Mouse (Mus musculus) embryo, embryonic 11 days (tissue): ENCODE data around the gene Tom1l2.

Experiments used
- DNase-seq: peaks from one replicate; pipeline ENCODE4 v3.0.0-alpha.2; 2015

Gene Tom1l2

DNA sequence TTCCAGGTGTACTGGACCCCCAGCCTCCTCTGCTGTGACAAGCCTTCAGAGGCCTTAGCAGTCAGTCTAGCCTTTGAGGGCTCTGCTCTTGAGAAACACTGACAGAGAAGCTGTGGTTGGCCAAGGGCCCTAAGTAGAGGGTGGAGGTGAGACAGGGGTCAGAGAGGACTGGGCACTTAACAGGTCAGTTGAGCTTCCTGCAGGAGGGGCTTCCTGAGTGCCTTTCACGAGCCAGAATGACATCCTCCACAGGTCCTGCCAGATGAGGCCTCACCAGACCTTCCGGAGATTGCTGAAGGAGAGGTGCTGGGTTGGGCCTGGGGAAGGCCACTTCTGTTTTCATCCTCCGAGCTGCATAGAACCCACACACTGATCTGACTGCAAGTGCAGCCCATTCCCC lies 124.2 kb downstream of the Tom1l2 start:
- no peak for DNase-seq

DNA sequence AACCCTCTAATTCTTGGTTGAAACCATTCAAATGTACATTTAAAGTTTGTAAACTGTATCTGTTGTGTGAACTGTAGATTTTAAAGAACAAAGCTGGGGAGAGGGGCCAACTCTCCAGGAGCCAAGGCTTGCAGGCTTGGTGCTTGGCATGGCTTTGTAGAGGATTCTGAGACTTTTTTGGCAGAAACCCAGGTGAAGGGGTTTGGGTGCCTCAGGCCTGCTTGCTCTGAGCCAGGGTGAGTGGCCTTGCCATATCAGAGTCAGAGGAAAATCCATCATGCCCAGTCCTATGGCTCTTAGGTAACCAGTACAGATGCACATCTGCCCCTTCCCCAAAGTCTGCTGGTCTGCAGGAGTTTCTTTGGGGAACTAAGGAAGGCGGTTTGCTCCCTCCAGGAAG lies 126.8 kb downstream of the Tom1l2 start:
- no peak for DNase-seq

DNA sequence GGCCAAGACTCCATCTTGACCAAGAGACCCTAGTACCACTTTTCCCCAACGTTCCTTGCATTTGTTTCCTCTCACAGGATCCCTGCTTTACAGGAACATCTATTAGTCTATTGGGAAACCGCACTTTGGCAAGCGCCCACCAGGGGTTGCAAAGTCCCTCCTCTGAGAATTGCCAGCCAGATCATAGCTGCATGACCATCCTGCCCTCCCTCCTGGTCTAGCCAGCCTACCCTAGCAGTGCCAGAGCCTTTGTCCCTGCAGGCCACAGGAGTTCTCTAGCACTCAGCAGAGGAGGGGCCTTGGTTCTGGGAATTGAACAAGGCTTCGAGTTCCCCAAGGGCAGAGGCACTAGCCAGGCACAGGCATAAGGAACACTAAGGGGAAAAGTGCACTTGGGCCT lies 128.0 kb downstream of the Tom1l2 start:
- no peak for DNase-seq

DNA sequence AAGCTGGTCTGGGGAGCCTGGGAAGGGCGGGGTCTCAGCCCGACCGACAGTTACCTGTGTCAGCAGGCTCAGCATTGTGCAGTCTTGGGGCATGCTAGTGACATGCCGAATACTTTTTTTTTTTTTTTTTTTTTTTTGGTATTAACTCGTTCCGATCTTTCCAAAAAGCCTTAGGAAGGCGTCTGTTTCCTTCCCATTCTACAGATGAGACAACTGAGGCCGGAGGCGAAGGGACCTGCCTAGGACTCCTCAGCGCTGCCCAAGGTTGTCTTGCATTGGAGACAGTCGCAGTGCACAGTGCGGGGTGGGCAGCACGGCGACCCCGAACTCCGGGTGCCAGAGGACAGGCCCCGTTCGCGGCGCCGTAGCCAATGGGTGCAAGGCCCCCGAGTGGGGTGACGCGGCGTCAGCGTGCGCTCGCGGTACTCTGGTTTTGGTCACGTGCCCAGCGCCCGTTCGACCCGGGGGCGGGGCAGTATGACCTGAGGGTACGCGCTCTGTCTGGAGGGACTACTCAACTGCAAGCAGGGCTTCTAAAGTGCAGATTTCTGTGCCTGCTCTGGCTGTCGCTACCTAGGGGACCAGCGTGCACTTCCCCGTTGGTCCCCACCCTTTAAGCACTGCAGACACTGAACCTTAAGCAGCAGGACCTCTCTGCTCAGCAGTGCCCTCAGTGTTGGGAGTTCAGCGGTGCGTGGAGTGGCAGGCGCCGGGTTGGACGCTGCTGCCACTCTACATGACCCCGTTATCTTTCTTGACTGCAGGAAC lies 130.1 kb downstream of the Tom1l2 start, which contains the start of gene Srebf1:
Srebf1 (minus strand) TSS at position 113 of the 768 bp plus-strand sequence.
- peak; percentile 91 for DNase-seq

DNA sequence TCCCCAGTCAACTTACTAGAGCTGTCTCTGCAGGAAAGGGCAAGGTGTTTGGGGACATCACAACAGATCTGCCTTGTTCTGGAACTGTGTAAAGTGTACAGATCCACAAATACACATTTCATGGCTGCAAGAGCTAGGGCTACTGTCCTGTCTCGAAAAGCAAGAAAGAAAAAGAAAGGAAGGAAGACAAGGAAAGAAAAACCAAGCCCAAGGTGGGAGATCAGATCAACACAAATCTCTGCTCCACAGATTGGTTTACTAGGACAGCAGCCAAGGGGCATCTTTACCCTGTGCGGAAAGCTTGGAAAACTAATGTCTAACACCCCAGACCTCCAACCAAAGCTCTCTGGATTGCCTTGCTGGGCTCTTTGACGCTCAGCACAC lies 130.6 kb downstream of the Tom1l2 start:
- no peak for DNase-seq

DNA sequence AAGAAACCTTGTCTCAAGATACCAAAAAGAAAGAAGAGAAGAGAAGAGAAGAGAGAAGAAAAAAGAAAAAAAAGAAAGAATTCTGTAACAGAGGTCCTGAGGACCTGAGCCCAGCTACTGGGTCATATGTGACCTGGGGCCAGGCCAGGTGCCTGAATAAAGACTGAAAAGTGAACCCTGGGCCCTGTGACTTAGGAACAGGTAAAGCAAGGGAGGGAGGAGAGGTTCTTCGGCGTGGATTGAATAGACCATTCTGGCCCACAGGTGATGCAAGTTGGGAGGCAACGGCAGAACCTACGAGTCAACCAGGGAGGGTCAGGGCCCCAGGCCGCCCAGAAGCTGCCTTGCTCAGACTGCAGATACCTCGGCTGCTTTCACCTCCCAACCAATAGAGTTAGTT lies 131.3 kb downstream of the Tom1l2 start:
- no peak for DNase-seq

DNA sequence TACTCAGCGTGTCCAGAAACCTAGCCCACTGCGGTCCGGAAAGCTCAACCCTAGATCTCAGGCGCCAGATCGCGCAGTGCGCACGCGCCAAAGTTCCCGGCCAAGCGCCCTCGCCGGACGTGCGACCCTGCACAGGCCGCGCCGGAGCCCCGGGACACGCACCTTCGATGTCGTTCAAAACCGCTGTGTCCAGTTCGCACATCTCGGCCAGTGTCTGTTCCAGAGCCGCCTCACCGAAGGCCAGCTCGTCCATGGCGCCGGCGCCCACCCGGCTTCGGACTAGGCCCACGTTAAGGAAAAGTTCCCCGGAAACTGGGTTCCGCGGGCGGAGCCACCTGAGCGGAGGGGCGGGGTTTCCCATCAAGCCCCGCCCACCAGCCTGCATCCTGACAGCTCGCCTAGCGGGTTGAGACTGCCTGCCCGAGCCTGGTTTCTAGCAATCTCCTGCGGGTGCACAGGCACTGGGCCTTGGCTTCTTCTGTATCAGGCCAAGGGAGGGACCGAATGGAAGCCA lies 132.4 kb downstream of the Tom1l2 start:
- peak; percentile 95 for DNase-seq

DNA sequence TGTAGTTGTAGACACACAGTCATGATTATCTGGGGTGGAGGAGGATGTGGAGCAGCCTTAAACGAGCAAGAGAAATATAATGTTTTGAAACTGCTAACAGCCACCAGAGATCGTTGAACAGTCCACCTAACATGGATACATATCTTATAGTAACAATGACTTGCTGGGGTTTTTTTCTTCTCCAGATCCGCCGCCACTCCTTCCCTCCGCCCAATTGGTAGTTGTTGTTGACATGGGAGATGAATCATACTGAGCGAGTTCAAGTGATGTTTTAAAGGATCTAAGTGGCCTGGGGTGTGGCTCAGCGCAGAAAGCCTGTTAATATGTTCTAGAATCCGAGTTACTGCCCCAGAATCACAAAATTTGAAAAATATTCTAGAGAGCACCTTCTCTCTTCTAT lies 133.1 kb downstream of the Tom1l2 start:
- DNase-seq, result no peak

DNA sequence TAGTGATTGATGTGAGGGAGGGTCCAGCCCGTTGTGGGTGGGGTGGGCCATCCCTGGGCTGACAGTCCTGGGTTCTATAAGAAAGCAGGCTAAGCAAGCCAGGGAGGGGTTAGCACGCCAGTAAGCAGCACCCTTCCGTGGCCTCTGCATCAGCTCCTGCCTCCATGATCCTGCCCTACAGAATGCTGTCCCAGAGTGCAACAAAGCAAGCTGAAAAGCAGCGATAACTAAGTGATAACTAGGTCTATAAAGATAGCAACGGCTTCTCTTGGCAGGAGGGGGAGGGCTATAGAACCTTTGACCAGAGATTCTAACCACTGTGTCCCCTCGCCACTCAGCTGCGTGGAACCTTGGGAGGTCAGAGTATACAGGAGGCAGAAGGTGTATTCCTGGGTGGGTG lies 135.2 kb downstream of the Tom1l2 start:
- DNase-seq, result no peak

DNA sequence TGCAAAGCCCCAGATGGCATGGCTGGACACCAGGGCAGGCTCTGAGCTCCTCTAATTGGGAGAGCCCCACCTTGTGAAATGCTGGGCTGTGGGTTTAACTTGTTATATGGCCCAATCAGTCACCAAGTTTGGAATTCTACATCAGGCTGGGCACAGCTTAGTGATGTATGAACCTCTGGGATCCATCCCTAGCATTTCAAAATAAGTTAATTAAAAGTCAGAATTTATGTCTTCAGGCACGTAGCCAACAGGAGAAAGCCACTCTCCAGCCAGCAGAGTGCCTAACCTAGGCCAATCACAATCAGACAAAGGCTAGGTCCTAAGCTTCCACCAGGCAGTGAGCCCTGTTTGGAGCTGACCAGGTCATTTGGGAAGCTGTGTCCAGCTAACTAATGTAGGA lies 136.0 kb downstream of the Tom1l2 start:
- DNase-seq, result no peak

DNA sequence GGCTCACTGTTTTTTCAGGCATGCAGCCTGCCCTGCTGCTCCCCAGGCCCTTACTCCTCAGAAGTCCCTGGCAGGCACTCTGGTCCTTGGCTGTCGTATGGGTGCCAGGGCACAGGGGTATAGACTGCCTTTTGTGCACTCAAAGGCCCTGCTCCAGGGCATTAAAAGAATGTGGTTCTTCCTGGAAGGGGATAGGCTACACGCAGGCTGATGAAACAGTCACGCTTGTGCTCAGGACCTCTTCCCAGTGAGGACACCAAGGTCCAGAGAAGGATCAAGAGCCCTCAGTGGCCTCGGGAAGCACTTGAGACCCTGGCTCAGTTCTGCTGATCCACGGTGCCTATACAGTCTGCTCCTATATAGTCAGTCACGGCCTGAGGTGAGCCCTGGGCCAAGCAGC lies 139.4 kb downstream of the Tom1l2 start:
- no peak for DNase-seq

DNA sequence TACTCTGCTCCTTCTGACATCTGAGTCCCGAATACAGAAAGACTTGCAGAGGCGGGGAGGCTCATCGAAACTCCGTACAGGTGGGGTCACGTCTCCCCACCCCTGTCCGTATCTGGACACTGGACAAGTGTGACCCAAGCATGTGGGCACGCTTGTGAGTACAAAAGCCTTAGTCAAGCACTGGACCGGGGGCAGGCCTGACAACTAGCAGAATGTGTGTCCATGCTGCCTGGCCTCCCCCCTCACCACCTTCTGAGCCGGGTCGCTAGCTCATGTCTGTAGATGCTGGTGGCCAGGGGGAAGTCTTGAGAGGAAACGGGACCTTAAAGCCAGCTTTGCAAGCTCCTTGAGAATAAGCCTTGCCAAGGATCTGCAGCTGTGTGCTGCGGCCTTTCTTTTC lies 140.9 kb downstream of the Tom1l2 start:
- no peak for DNase-seq

DNA sequence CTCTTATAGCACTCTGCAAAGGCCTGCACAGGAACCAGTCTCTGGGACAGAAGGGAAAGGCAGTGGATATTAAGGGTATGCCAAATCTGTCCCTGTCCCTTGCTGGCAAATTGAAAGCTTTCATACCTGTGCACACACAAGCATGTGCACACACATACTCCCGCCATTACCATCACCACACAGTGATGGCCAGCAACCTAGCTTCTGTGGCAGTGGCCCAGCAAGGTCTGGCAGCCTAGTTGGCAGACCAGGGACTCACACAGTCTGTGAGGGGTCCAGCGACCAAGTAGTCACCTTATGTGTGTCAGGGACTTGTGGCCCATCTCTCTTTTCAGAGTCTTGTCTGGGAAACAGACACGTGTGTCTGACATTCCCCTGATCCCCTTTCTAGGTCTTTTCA lies 141.6 kb downstream of the Tom1l2 start:
- DNase-seq, result no peak

DNA sequence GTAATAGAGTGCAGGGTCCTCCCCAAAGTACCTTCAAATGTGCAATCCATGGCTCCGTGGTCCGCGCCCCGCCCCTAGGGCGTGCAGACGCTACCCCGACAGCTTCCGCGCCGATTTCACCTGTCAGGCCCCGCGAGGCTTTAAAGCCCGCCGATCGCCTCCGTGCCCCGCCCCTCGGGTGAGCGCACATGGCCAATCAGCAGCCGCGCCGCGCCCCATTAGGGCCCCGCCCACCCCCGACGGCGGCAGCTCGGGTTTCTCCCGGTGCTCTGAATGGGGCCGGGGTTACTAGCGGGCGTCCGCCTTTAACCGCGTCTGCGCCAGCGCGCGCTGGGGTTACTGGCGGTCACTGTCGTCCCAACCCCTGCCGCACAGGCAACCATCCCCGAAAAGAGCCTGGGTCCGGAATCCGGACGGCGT lies 142.4 kb downstream of the Tom1l2 start:
- DNase-seq, result peak; percentile 99

DNA sequence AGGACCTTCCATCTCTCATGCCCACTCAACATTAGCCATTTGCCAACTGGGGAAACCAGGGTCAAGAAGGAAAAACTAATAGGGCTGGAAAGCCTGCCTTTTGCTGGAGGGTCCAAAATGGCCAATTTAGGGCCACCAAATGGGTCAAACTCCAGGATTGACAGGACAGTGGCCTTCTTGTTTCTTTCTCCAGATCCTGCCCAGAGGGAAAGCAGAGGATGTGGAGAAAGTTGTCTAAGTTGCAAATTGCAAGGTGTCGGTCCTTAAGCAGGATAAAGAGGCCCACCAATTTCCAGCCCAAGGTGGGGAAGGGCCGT lies 142.8 kb downstream of the Tom1l2 start:
- DNase-seq, result no peak

DNA sequence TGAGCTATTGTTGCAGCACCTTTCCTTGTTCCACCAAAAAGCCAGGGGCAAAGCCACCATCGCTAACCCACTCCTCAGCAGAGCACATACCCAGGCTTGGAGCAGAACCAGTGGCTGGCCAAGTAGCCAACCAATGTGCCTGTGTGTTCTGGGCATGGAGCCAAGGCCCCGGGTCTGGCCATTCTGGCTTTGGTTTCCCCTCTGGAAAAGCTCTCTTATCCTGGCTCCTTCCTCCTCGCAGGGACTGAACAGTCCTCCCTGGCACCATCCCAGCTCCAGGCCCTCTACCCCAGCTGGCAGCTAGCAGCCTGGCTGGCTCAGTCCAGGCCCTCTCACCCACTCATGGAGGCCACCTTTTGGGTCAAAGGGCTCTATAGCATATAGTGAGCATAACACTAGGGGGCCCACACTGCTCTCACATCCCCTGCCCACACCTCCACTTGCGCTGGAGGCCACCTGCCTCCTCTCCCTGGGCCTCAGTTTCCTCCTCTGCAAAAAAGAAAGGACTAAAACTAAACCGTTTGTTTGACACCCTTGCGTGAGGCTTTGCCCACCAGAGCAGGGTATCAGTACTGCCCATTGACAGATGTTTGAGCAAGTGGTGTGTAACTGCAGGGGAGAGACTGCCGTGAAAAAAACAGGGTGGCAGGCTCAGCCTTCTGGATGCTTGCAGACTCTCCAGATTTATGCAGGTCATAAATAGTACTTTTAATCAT lies 143.3 kb downstream of the Tom1l2 start:
- DNase-seq, result no peak

DNA sequence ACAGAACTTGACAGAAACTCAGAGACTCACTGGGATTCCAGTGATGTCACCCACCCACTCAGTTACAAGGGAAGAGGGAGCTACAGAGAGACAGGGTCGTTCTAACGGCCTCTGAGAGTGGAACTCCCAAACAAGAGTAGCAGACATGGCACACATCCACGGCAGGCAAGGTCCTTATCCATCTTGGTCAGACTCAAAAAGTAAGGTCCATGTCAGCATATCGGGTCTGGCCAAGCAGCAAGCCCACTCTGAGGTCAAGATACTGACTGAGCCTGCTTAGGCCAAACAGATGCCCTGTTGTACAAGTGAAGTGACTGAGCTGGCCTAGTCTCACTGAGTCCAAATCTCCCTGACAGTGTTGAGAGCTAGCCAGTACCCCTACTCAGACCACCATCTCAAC lies 144.0 kb downstream of the Tom1l2 start:
- DNase-seq, result no peak

DNA sequence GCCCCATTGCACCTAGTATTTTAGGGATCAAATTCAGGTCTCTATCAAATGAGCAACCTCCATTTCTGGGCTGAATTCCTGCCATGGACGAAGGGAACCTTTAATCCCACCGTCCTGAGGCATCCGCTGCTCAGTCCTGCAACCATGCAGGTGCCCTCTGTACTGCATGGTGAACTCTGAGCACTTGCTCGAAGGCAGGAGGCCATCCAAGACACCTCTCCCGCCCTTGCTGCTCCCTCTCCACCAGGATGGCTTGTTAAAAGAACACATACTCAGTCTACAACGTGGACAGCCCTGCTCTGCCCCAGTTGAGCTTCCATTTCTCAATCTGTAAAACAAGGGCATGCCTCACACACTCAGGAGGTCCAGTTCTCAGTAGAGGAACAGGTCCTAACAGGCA lies 144.5 kb downstream of the Tom1l2 start:
- DNase-seq, result no peak

DNA sequence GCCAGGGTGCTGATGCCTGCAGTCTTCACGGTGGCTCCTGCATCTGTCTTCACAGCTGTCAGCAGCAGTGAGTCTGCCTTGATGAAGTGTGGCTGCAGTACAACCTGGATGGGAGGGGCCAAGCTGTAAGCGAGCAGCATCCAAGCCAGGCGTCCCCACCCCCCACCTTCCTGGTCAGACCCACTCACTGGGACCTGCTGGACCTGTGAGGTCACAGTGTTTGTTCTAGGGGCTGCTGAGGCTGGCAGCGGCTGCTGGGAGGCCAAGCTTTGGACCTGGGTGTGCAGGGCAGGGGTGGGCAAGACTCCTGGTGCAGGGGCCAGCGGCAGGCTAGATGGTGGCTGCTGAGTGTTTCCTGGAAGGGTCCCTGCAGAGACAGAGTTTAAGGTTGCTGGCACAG lies 146.5 kb downstream of the Tom1l2 start:
- no peak for DNase-seq

DNA sequence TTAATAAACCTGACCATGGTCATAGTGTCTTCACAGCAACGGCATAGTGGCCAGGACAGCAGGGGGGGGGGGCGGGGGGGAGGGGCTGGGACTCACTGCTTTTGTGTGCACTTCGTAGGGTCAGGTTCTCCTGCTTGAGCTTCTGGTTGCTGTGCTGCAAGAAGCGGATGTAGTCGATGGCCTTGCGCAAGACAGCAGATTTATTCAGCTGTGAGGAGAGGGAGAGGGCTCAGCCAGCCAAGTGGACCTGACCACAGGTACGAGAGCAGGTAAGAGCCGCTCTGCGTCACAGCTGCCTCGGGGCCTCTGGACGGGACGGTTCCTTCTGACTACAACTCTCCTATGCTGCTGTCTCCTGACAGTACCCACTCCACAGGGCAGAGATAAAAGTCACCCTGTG lies 147.7 kb downstream of the Tom1l2 start:
- DNase-seq, result no peak

DNA sequence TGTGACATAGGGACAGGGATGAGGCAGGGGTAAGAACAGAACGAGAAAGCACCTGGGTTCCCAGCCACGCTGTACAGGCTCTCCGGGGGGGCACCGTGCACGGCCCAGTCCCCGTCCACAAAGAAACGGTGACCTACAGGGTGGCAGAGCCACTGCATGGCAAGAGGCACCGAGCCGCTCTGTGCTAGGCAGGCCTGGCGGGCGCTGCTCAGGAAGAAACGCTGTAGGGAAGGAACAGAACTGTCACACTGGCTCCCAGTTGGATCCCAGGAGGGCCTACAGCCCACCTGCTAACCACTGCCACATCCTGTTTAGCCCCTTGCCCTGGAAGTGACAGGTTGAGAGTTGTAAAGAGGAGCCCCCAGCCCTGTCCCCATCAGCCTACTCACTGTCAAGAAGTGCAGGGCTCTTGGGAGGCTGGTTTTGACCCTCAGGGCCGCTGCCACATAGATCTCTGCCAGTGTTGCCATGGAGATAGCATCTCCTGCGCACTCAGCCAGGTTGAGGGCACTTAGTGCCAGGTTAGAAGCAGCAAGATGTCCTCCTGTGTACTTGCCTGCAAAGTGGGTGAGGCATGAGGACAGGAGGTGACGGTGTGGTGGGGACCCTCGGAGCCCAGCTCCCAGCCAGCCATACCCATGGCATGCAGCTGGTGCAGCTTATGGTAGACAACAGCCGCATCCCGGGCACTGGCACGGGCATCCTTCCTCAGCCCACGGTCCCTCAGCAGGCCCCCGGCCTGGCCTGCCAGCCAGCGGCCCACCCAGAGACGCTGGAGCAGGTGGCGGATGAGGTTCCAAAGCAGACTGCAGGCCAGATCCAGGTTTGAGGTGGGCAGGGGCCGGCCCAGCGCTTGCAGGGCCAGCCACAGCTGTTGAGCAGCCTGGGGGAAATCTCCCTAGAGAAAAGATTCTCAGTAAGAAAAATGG lies 149.7 kb downstream of the Tom1l2 start:
- DNase-seq, result no peak

DNA sequence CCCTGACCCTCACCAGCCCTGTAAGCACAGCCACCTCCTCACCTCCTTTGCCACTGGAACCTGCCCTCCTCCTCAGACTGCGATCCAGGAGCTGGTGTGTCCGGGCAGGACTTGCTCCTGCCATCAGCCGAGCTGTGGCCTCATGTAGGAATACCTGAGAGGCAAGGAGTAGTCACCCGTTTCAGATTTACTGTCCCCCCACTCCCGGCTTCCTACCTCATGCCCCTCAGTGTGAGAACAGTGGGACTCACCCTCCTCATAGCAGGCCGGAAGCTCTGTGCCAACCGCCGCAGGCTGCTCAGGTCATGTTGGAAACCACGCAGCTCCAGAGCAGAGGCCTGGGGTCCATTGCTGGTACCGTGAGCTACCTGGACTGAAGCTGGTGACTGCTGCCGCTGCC lies 152.3 kb downstream of the Tom1l2 start:
- no peak for DNase-seq

DNA sequence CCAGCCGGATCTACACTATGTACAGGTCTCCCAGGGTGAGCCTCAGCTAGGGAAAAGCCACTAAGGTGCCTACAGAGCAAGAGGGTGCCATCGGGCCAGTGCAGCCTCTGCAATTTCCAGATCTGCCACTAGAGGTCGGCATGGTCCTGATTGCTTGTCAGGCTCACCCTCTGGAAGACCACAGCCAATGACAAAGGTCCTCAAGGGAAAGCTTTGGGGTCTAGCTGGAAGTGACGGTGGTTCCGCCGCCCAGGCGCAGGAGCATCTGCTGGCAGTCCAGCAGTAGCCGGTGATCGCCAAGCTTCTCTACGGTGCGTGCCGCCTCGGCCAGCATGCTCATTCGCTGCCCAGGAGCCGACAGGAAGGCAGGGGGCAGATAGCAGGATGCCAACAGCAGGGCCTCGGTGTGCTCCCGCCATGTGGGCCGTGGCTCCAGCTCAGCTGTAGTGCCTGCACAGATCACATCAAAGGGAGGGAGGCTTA lies 153.0 kb downstream of the Tom1l2 start:
- DNase-seq, result peak; percentile 91
